16 mouse cellular contexts compared by ENCODE assay signal in the genomic region with DNA sequence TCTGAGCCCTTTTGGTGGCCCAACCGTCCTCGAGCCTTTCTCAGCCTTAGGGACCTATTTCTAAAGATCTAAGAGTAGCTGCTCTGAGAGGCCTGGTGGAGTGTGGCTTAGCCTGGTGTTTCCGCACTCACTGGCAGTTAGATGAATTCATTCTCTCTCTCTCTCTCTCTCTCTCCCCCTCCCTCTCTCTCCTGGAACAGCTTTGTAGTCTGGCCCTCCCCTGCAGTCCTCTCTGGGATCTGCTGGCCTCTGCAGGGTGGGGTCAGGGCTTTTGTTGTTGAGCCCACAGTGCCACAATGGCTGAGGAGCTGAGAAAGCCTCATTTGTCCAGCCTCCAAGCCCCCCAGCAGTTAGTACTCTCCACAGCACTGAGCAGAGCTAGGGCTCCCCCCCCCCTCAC. TPM values are rescaled to one million over a fixed set of nuclear protein-coding genes. Genes with fewer than 3 reads are reported as not detected.
DNase-seq lines count a peak whose midpoint lies in the region; ATAC-seq and TF ChIP-seq lines count a peak whose summit lies in the region.
"Had no signal": no experiment of that assay in that cellular context is flagged by ENCODE, and none has a peak within 500 bp of the region (broad histone marks: within the 10 kb centered on the region; RNA-seq: fewer than 3 reads in every experiment).

No protein-coding gene starts in this region.

- peaks cover 39% of the 10 kb centered on the region for H3K4me1 ChIP-seq in forebrain, embryonic 12.5 days
- no peaks in the 10 kb centered on the region; the same call in 1 of the 2 replicates for H3K4me1 ChIP-seq in forebrain, postnatal 0 days (ENCODE audit: insufficient read depth)
- peaks cover 49% of the 10 kb centered on the region for H3K4me1 ChIP-seq in midbrain, embryonic 10.5 days
- H3K4me1 ChIP-seq in midbrain, postnatal 0 days (ENCODE audit: insufficient read depth, low read length): no peaks in the 10 kb centered on the region
- H3K4me1 ChIP-seq in bone marrow, adult 2 months (ENCODE audit: control insufficient read depth, insufficient read depth, low read length): peaks cover 11% of the 10 kb centered on the region

- intact Hi-C loops in left cerebral cortex, postnatal 36 days (cut with DNase I): no loop called here

- no peaks in the 10 kb centered on the region for H3K36me3 ChIP-seq in forebrain, embryonic 12.5 days (replicated peaks)
- H3K36me3 ChIP-seq in forebrain, postnatal 0 days (ENCODE audit: insufficient read depth): no peaks in the 10 kb centered on the region
- H3K36me3 ChIP-seq in midbrain, embryonic 10.5 days: no peaks in the 10 kb centered on the region
- no peaks in the 10 kb centered on the region for H3K36me3 ChIP-seq in midbrain, postnatal 0 days (ENCODE audit: insufficient read depth, low read length)

- no peak for TF ChIP-seq CTCF in forebrain, postnatal 0 days (IDR thresholded peaks at IDR 0.05; ENCODE audit: low read depth)
- no peak for TF ChIP-seq CTCF in midbrain, postnatal 0 days (IDR thresholded peaks at IDR 0.05)
- TF ChIP-seq CTCF in bone marrow, adult 2 months (IDR thresholded peaks at IDR 0.05; ENCODE audit: control insufficient read depth, insufficient read depth, low read length): no peak

- H3K27me3 ChIP-seq in forebrain, embryonic 12.5 days: peaks cover 18% of the 10 kb centered on the region
- H3K27me3 ChIP-seq in forebrain, postnatal 0 days (ENCODE audit: insufficient read depth, low read length): no peaks in the 10 kb centered on the region
- peaks cover 32% of the 10 kb centered on the region for H3K27me3 ChIP-seq in midbrain, embryonic 10.5 days (ENCODE audit: low read depth, poor library complexity, severe bottlenecking)
- no peaks in the 10 kb centered on the region; the same call in 1 of the 2 replicates for H3K27me3 ChIP-seq in midbrain, postnatal 0 days (ENCODE audit: insufficient read depth, low read length)

- 11% methylated on average over 3 of the region's 3 CpGs for WGBS in forebrain, embryonic 12.5 days
- 15% methylated on average over 3 of the region's 3 CpGs for WGBS in forebrain, postnatal 0 days
- WGBS in midbrain, embryonic 10.5 days: 13% methylated on average over 3 of the region's 3 CpGs
- WGBS in midbrain, postnatal 0 days: 14% methylated on average over 3 of the region's 3 CpGs
- WGBS in bone marrow, adult 2 months: 59% methylated on average over 3 of the region's 3 CpGs

- no peaks in the 10 kb centered on the region for H3K9me3 ChIP-seq in forebrain, embryonic 12.5 days
- H3K9me3 ChIP-seq in forebrain, postnatal 0 days (ENCODE audit: low read length): no peaks in the 10 kb centered on the region
- H3K9me3 ChIP-seq in midbrain, embryonic 10.5 days (replicated peaks): no peaks in the 10 kb centered on the region
- no peaks in the 10 kb centered on the region for H3K9me3 ChIP-seq in midbrain, postnatal 0 days (ENCODE audit: low read length)

- no peak overlapping the region for H3K4me3 ChIP-seq in forebrain, embryonic 12.5 days (replicated peaks)
- H3K4me3 ChIP-seq in forebrain, postnatal 0 days (ENCODE audit: low read depth, low read length): no peak overlapping the region
- peak overlapping the region; percentile 29; the same call in 1 of the 2 replicates for H3K4me3 ChIP-seq in midbrain, embryonic 10.5 days
- H3K4me3 ChIP-seq in midbrain, postnatal 0 days (ENCODE audit: low read depth, low read length): no peak overlapping the region
- H3K4me3 ChIP-seq in bone marrow, adult 2 months (replicated peaks; ENCODE audit: control insufficient read depth, low read depth, low read length): no peak overlapping the region
- H3K4me3 ChIP-seq: erythroblast, embryonic 14.5 days; gastrocnemius, adult 2 months; layer of hippocampus, adult 2 months had no signal

- H3K4me2 ChIP-seq in forebrain, embryonic 12.5 days: no peak overlapping the region
- H3K4me2 ChIP-seq in forebrain, postnatal 0 days (ENCODE audit: low read depth): no peak overlapping the region
- H3K4me2 ChIP-seq in midbrain, postnatal 0 days (ENCODE audit: low read depth, low read length, poor library complexity, severe bottlenecking): no peak overlapping the region
- H3K4me2 ChIP-seq: heart, embryonic 11.5 days had no signal

- DNase-seq in forebrain, postnatal 0 days: no peak
- peak; percentile 64 for DNase-seq in midbrain, embryonic 10.5 days (ENCODE audit: low spot score)
- DNase-seq in midbrain, postnatal 0 days (ENCODE audit: low spot score): no peak
- peak; percentile 53 for DNase-seq in naive thymus-derived CD4-positive, alpha-beta T cell, adult 2 months (ENCODE audit: low read depth)
- DNase-seq in left cerebral cortex, postnatal 36 days (ENCODE audit: low spot score in 2 of 2): no peak
- DNase-seq in right cerebral cortex, postnatal 25 days: no peak
- DNase-seq: gastrocnemius, adult 2 months had no signal

- H3K9ac ChIP-seq in forebrain, embryonic 12.5 days: no peak overlapping the region
- H3K9ac ChIP-seq in forebrain, postnatal 0 days: no peak overlapping the region
- H3K9ac ChIP-seq in midbrain, postnatal 0 days (replicated peaks; ENCODE audit: low read length, poor library complexity, severe bottlenecking): no peak overlapping the region

- H3K27ac ChIP-seq in forebrain, embryonic 12.5 days: no peak overlapping the region
- no peak overlapping the region for H3K27ac ChIP-seq in forebrain, postnatal 0 days (ENCODE audit: low read depth, low read length)
- H3K27ac ChIP-seq in midbrain, embryonic 10.5 days (replicated peaks): peak overlapping the region; percentile 79
- H3K27ac ChIP-seq in midbrain, postnatal 0 days (ENCODE audit: low read depth, low read length): no peak overlapping the region
- H3K27ac ChIP-seq in bone marrow, adult 2 months (ENCODE audit: control insufficient read depth, insufficient read depth, low read depth, low read length, poor library complexity): peak overlapping the region; percentile 56
- H3K27ac ChIP-seq: gastrocnemius, adult 2 months; layer of hippocampus, adult 2 months had no signal

- no peak for TF ChIP-seq POLR2A in bone marrow, adult 2 months (IDR thresholded peaks at IDR 0.05; ENCODE audit: borderline replicate concordance, control insufficient read depth, low read depth, low read length)

- ATAC-seq in forebrain, embryonic 12.5 days (ENCODE audit: low FRiP score): peak; percentile 49
- ATAC-seq in forebrain, postnatal 0 days: no peak
- no peak for ATAC-seq in midbrain, postnatal 0 days (ENCODE audit: low FRiP score)
- ATAC-seq: inflammation-experienced regulatory T-cells, adult 6 months had no signal

RNA-seq across cellular contexts. Expression of a gene that starts 0.6 kb away (rescaled TPM):
- polyA plus RNA-seq in forebrain, embryonic 12.5 days (2016; fragmentation: Nextera tagmentation; extraction: Ambion mirVana): 28.6 and 29.8 TPM in 2 replicates
- total RNA-seq in forebrain, postnatal 0 days (2014; rRNA removed): 105 and 135 TPM in 2 replicates
- polyA plus RNA-seq in forebrain, postnatal 0 days (2015; fragmentation: Nextera tagmentation; extraction: Ambion mirVana): 37.0 and 46.3 TPM in 2 replicates
- polyA plus RNA-seq in midbrain, embryonic 10.5 days (2016; fragmentation: Nextera tagmentation; extraction: Ambion mirVana): 38.9 and 41.5 TPM in 2 replicates
- total RNA-seq in midbrain, postnatal 0 days (2014; rRNA removed): 133 and 152 TPM in 2 replicates
- 42.4 and 45.5 TPM in 2 replicates for polyA plus RNA-seq in midbrain, postnatal 0 days (2015; fragmentation: Nextera tagmentation; extraction: Ambion mirVana)
- polyA plus RNA-seq in bone marrow, adult 2 months (2011; ENCODE audit: insufficient read depth, insufficient read length, low replicate concordance, missing spikeins): 45.4 and 99.8 TPM in 2 replicates
- 10 to 100 TPM; 36.7 to 38.6 TPM for total RNA-seq in left cerebral cortex, postnatal 36 days (2021)

RNA-seq across cellular contexts. Expression of a gene that starts 30.6 kb away (rescaled TPM):
- polyA plus RNA-seq in forebrain, embryonic 12.5 days (2016; fragmentation: Nextera tagmentation; extraction: Ambion mirVana): not detected in 2 replicates
- total RNA-seq in forebrain, postnatal 0 days (2014; rRNA removed): not detected in 2 replicates
- not detected in 2 replicates for polyA plus RNA-seq in forebrain, postnatal 0 days (2015; fragmentation: Nextera tagmentation; extraction: Ambion mirVana)
- not detected in 2 replicates for polyA plus RNA-seq in midbrain, embryonic 10.5 days (2016; fragmentation: Nextera tagmentation; extraction: Ambion mirVana)
- total RNA-seq in midbrain, postnatal 0 days (2014; rRNA removed): not detected in 2 replicates
- not detected in 2 replicates for polyA plus RNA-seq in midbrain, postnatal 0 days (2015; fragmentation: Nextera tagmentation; extraction: Ambion mirVana)
- polyA plus RNA-seq in bone marrow, adult 2 months (2011; ENCODE audit: insufficient read depth, insufficient read length, low replicate concordance, missing spikeins): 1.5 and 9.3 TPM in 2 replicates
- total RNA-seq in left cerebral cortex, postnatal 36 days (2021): not detected
- total RNA-seq: gastrocnemius, adult 2 months; layer of hippocampus, adult 2 months; left cerebral cortex, postnatal 25 days had no signal
- polyA plus RNA-seq: erythroblast, embryonic 14.5 days; heart, embryonic 11.5 days; inflammation-experienced regulatory T-cells, adult 6 months had no signal

RNA-seq across cellular contexts. Expression of a gene that starts 32.3 kb away (rescaled TPM):
- polyA plus RNA-seq in forebrain, embryonic 12.5 days (2016; fragmentation: Nextera tagmentation; extraction: Ambion mirVana): not detected in 2 replicates
- total RNA-seq in forebrain, postnatal 0 days (2014; rRNA removed): not detected in 2 replicates
- not detected in 2 replicates for polyA plus RNA-seq in forebrain, postnatal 0 days (2015; fragmentation: Nextera tagmentation; extraction: Ambion mirVana)
- polyA plus RNA-seq in midbrain, embryonic 10.5 days (2016; fragmentation: Nextera tagmentation; extraction: Ambion mirVana): 0.10 TPM in 1 of 2 replicates, not detected in the other
- total RNA-seq in midbrain, postnatal 0 days (2014; rRNA removed): not detected in 2 replicates
- 0.10 TPM in 1 of 2 replicates, not detected in the other for polyA plus RNA-seq in midbrain, postnatal 0 days (2015; fragmentation: Nextera tagmentation; extraction: Ambion mirVana)
- 0.65 TPM in 1 of 2 replicates, not detected in the other for polyA plus RNA-seq in bone marrow, adult 2 months (2011; ENCODE audit: insufficient read depth, insufficient read length, low replicate concordance, missing spikeins)
- total RNA-seq in left cerebral cortex, postnatal 36 days (2021): not detected
- total RNA-seq: adrenal gland, adult 18-20 months; gastrocnemius, adult 2 months; layer of hippocampus, adult 2 months; left cerebral cortex, postnatal 25 days had no signal
- polyA plus RNA-seq: erythroblast, embryonic 14.5 days; heart, embryonic 11.5 days; liver, embryonic 16.5 days had no signal

RNA-seq across cellular contexts. Expression of a gene that starts 34.9 kb away (rescaled TPM):
- polyA plus RNA-seq in forebrain, embryonic 12.5 days (2016; fragmentation: Nextera tagmentation; extraction: Ambion mirVana): not detected in 2 replicates
- total RNA-seq in forebrain, postnatal 0 days (2014; rRNA removed): 0.38 and 0.67 TPM in 2 replicates
- 0.30 and 0.42 TPM in 2 replicates for polyA plus RNA-seq in forebrain, postnatal 0 days (2015; fragmentation: Nextera tagmentation; extraction: Ambion mirVana)
- 0.04 TPM in 1 of 2 replicates, not detected in the other for polyA plus RNA-seq in midbrain, embryonic 10.5 days (2016; fragmentation: Nextera tagmentation; extraction: Ambion mirVana)
- total RNA-seq in midbrain, postnatal 0 days (2014; rRNA removed): 0.28 TPM in 1 of 2 replicates, not detected in the other
- polyA plus RNA-seq in midbrain, postnatal 0 days (2015; fragmentation: Nextera tagmentation; extraction: Ambion mirVana): 0.09 TPM in 2 replicates
- polyA plus RNA-seq in bone marrow, adult 2 months (2011; ENCODE audit: insufficient read depth, insufficient read length, low replicate concordance, missing spikeins): not detected in 2 replicates
- total RNA-seq in left cerebral cortex, postnatal 36 days (2021): under 1 TPM in 1 of 2 experiments, not detected in 1; 0.22 TPM
- polyA plus RNA-seq: erythroblast, embryonic 14.5 days; heart, embryonic 11.5 days had no signal

RNA-seq across cellular contexts. Expression of a gene that starts 46.8 kb away (rescaled TPM):
- 0.65 TPM in 1 of 2 replicates, not detected in the other for polyA plus RNA-seq in forebrain, embryonic 12.5 days (2016; fragmentation: Nextera tagmentation; extraction: Ambion mirVana)
- total RNA-seq in forebrain, postnatal 0 days (2014; rRNA removed): 0.67 and 1.8 TPM in 2 replicates
- polyA plus RNA-seq in forebrain, postnatal 0 days (2015; fragmentation: Nextera tagmentation; extraction: Ambion mirVana): 1.2 and 2.6 TPM in 2 replicates
- polyA plus RNA-seq in midbrain, embryonic 10.5 days (2016; fragmentation: Nextera tagmentation; extraction: Ambion mirVana): 2.5 and 3.1 TPM in 2 replicates
- 0.09 TPM in 1 of 2 replicates, not detected in the other for total RNA-seq in midbrain, postnatal 0 days (2014; rRNA removed)
- 1.9 and 2.2 TPM in 2 replicates for polyA plus RNA-seq in midbrain, postnatal 0 days (2015; fragmentation: Nextera tagmentation; extraction: Ambion mirVana)
- not detected in 2 replicates for polyA plus RNA-seq in bone marrow, adult 2 months (2011; ENCODE audit: insufficient read depth, insufficient read length, low replicate concordance, missing spikeins)
- 10 to 100 TPM; 16.3 to 27.4 TPM for total RNA-seq in left cerebral cortex, postnatal 36 days (2021)
- total RNA-seq: adrenal gland, adult 18-20 months; gastrocnemius, adult 2 months had no signal
- polyA plus RNA-seq: erythroblast, embryonic 14.5 days; heart, embryonic 11.5 days; inflammation-experienced regulatory T-cells, adult 6 months; liver, embryonic 16.5 days had no signal

Comparison
In these comparisons a context has a peak if more than half of its experiments do, and no peak if none do; other contexts are left out.
1. H3K27ac ChIP-seq: peak in midbrain, embryonic 10.5 days (single experiment) and bone marrow, adult 2 months (single experiment); none in forebrain, embryonic 12.5 days (single experiment), forebrain, postnatal 0 days (single experiment) and midbrain, postnatal 0 days (single experiment).
2. DNase-seq: peak in midbrain, embryonic 10.5 days (single experiment) and naive thymus-derived CD4-positive, alpha-beta T cell, adult 2 months (single experiment); none in forebrain, postnatal 0 days (single experiment), midbrain, postnatal 0 days (single experiment), left cerebral cortex, postnatal 36 days (0 of 2) and right cerebral cortex, postnatal 25 days (single experiment).